Mouse (Mus musculus) adrenal gland, adult 2 months (tissue): ENCODE data around the gene Axdnd1. TPM values are rescaled to one million over a fixed set of nuclear protein-coding genes. Genes with fewer than 3 reads are reported as not detected.

Experiments
- DNase-seq: peaks from one replicate; pipeline ENCODE4 v3.0.0; 2021
- long read RNA-seq: library from polyadenylated mRNA; stranded (forward); transcript quantifications from one replicate; pipeline ENCODE4 v2.0.0, GENCODE M21; 2021
- polyA plus RNA-seq: library from polyadenylated mRNA; depleted of rRNA; stranded (reverse); fragments of >200 nt; gene quantifications from 2 replicates; pipeline ENCODE4 v1.2.3, GENCODE M21; 2012; rRNA removed
- total RNA-seq, 2 experiments: library from RNA; stranded (reverse); gene quantifications; 2 replicates each; pipeline ENCODE4 v1.2.3; 2021

The Axdnd1 gene
- total RNA-seq, result 1 to 10 TPM; 1.7 to 9.1 TPM
- polyA plus RNA-seq, result 0.11 TPM in 1 of 2 replicates, not detected in the other
- long read RNA-seq, result 0 reads

GRCm38 (mm10) chr1:156420671-156421297 lies at the start of gene Axdnd1:
TSS of gene Axdnd1 (minus strand) at chr1:156421159.
- DNase-seq, result peak; percentile 93

GRCm38 (mm10) chr1:156470557-156470956 lies 49.6 kb upstream of the Axdnd1 start:
- DNase-seq, result peak; percentile 40

DNA sequence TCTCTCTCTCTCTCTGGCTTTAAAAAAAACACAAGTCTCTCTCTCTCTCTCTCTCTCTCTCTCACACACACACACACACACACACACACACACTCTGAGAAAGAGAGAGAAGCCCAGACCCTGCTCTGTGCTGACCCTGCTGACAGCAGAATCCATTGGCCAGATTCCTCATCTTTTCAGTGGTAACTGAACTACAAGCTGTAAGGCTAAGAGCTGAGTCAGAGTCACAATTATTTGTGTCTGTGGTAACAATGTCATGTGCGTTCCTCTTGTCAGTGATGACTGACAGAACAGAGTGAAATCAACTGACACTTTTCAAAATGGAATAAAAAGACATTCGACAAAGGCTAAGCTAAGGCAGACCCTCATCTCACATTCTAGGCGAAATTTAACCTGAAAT lies 47.6 kb upstream of the Axdnd1 start:
- peak; percentile 40 for DNase-seq

DNA sequence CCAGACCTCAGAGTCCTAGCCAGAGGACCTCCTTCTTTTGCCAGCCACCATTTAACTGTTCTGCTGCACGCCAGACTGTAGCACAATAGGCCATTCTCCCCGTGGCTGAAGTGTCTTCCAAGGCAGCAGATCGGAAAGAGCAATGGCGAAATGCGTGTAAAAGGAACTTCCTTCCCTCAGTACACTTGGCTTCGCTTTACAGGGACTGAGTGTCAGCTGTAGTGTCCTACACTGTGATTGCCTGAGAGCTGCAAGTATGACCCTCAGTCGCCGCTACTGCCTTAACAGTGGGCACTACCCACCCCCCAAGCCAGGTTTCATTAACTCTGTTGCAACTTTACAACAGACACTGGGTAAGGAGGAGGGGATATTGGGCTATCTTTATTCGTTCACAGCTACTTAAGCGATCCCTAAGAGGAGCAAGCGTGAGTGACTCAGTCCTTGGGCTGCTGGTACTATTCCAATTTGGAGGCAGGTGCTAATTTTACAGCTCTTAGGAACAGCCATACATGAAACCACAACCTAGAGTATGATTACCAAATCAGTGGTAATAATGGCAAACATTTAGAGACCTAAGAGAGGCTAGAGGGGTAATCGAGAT lies 46.8 kb upstream of the Axdnd1 start:
- DNase-seq, result peak; percentile 45

- DNase-seq, result peak; percentile 15
Observed at GRCm38 (mm10) chr1:156464963-156465362, 44.0 kb upstream of the Axdnd1 start.

- DNase-seq, result peak; percentile 70
Observed at GRCm38 (mm10) chr1:156463981-156464853, 43.3 kb upstream of the Axdnd1 start.

DNA sequence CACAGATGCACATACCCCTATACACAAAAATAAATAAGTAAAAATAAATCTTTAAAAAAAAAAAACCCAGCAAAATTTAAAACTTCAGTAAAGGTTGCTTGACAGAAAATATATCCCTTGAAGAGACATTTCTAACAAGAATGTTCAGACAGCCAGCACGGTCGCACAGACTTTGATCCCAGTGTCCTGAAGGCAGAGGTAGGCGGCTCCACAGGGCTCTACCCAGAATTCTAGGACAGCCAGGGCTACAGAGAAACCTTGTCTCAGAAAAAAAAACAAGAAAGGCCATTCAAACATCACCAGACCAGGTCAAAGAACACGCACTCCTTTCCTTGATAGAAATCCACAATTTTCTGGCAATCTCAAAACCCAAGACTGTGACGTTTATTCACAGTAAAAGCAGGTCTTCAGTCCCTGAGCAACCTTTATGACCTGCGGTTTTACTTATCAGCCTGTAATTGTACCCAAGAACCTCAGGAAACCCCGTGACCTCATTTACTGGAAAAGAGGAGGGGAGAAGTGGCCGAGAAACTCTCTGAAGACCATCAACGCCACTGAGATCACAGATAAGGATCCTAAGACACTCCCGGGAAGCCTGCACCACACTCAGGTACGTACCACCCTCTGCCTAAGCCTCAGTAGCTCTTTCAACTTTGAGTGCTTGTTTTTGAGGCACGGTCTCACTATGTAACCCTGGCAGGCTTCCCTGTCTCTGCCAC lies 41.5 kb upstream of the Axdnd1 start:
- DNase-seq, result peak; percentile 35

DNA sequence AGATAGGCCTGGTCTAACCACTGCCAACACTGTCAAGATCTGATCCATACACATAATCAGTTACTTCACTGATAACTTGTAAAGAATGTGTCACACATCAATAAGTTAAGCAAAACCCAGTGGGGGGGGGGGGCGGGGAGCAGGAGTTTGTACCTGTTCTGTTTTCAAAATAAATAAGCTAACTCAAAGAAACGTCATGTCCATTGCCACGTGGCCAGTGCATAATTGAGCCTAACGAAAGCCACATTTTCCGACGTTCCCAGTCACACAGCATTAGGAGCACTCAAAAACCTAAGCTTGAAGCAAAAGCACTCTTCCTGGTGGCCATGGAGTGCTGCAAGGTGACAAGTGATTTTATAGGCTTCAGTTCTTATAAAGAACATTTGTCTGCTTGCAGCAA lies 40.1 kb upstream of the Axdnd1 start:
- DNase-seq, result no peak

GRCm38 (mm10) chr1:156460216-156460615 lies 39.3 kb upstream of the Axdnd1 start:
- DNase-seq, result peak; percentile 13

- DNase-seq, result peak; percentile 38
Observed at GRCm38 (mm10) chr1:156459690-156460089, 38.7 kb upstream of the Axdnd1 start.

GRCm38 (mm10) chr1:156458391-156459060 lies 37.6 kb upstream of the Axdnd1 start:
- DNase-seq, result peak; percentile 60

DNA sequence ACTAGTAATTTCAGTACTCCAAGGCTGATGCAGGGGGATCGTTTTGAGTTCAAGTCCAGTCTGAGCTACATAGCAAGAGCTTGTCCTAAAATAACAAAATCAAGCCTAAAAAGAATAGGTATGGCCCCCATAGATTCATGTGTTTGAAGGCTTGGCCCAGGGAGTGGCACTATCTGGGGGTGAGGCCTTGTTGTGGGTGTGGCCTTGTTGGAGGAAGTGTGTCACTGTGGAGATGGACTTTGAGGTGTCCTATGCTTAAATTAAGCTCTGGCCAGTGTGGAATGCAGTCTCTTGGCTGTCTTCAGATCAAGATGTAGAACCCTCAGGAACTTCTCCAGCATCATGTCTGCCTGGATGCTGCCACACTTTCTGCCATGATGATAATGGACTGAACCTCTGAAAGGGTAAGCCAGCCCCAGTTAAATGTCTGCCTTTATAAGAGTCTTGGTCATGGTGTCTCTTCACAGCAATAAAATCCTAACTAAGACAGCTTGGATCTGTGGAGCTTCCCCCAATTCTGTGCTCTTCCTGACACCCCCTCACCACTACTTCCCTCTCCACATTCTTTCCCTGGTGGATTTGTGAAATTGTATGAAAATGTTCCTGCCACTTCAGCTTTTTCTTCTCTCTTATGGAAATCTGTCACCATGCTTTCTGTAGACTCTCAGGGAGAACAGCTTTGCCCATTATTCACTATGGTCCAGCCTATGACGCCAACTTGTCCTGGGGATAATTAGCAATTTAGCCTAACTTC lies 34.2 kb upstream of the Axdnd1 start:
- DNase-seq, result no peak

- DNase-seq, result peak; percentile 20
Observed at GRCm38 (mm10) chr1:156454384-156454783, 33.4 kb upstream of the Axdnd1 start.

DNA sequence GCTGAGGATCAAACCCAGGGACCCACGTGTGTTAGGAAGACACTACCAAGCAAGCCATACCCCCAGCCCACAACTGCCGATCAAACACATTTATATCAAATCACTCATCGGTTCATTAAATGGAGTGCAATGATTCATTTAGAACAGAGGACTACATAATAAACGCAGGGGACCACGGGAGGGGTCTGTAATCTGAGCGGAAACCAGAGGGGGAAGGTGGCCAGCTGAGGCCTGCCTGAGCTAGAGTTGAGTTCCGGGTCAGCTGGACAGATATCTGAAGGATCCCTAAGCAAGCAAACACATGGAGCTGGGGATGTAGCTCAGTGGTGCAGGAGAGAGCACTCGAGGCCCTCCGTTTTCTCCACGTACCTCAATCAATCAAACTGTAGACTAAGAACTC lies 32.9 kb upstream of the Axdnd1 start:
- peak; percentile 17 for DNase-seq

DNA sequence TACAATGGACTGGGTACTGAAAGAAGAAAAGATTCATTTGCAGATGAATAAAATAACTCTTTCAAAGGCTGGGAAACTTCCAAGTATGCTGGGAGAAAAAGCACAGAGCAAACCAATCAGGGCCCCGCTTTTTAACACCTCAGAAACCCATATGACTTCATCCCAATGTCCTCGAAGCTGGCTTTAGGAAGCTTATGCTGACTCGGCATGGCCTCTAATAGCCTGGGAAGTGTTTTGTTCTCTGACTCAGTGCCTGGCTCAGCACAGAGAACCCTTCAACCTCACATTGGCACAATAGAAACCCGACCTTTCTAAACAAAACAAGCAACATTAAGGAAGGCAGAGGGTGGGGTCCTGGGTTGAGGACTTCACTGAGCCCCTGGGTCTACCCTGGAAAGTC lies 29.5 kb upstream of the Axdnd1 start:
- DNase-seq, result peak; percentile 66

DNA sequence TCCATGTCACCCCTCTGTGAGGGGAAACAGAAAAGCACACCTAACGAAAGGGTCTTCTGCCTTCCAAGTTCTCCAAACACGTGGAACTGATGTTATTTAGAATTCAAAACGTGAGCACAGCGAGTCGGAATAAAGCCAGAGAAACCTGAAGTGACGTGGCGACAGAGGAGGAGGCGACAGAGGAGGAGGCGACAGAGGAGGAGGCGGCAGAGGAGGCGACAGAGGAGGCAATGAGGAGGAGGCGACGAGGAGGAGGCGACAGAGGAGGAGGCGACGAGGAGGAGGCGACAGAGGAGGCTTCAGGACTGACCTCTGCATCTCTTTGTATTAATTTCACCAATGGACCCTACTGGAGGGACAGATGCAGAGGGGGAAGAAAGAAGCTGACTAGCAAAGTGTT lies 28.7 kb upstream of the Axdnd1 start:
- no peak for DNase-seq

DNA sequence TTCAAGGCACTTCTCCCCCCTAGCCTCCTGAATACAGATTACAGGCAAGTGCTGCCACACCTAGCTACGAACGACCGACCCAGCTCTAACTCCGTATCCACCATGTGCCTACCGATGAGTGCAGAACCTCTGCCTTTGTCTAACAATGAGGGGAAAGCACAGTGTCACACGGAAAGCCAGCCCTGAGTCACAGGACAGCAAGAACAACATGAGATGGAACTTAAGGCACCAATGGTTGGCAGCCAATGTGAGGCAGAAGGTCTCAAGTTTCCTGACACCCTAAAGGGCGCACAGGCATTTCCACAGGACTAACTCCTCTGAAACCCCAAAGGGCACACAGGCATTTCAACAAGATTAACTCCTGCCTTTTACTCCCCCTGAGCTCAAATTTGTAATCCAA lies 28.1 kb upstream of the Axdnd1 start:
- no peak for DNase-seq

GRCm38 (mm10) chr1:156445049-156445448 lies 24.1 kb upstream of the Axdnd1 start:
- DNase-seq, result no peak

DNA sequence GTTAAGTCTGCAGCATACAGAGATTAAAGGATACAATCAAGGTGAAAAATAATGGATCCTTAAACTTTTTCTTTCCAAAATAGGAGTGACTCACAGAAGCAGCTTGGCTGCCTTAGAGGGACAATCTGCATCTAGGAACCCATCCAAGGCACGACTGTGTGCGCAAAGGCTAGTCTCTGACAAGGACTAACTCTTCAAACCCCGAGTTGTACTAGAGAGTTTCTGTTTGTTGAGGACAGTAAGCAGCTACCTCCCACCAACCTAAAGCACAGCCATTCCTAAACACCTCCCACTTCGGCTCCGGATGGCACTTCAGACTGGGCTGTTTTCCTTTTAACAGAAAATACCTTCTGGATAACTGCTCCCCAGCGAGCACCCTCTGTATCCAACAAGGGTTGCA lies 21.8 kb upstream of the Axdnd1 start:
- peak; percentile 67 for DNase-seq

- no peak for DNase-seq
Observed at GRCm38 (mm10) chr1:156442266-156442665, 21.3 kb upstream of the Axdnd1 start.

GRCm38 (mm10) chr1:156437726-156438125 lies 16.8 kb upstream of the Axdnd1 start:
- no peak for DNase-seq
